Mouse (Mus musculus) intestine, embryonic 15.5 days (tissue): ENCODE measurements around the gene Hmces. TPM values are rescaled to one million over a fixed set of nuclear protein-coding genes. Genes with fewer than 3 reads are reported as not detected.

ENCODE experiments used
- ATAC-seq: fragments of 200-750 bp; cut with Nextera tagmentation; 2 replicates; pipeline ENCODE4 v1.8.0; 2017; ENCODE audit warnings: moderate TSS enrichment, moderate library complexity
- H3K27ac ChIP-seq: fragments of 300-500 bp; sonication (generic); 2 replicates; pipeline ENCODE4 v1.5.1; 2015; ENCODE audit warnings: mild to moderate bottlenecking, inconsistent platforms
- H3K27me3 ChIP-seq: fragments of 300-500 bp; sonication (generic); replicated peaks from 2 replicates; pipeline ENCODE4 v1.6.1; 2015; ENCODE audit warnings: inconsistent platforms
- H3K36me3 ChIP-seq: fragments of 300-500 bp; sonication (generic); 2 replicates; pipeline ENCODE4 v1.6.1; 2015; ENCODE audit warnings: inconsistent platforms
- H3K4me1 ChIP-seq: fragments of 300-500 bp; sonication (generic); replicated peaks from 2 replicates; pipeline ENCODE4 v1.6.1; 2015; ENCODE audit warnings: inconsistent platforms
- H3K4me2 ChIP-seq: fragments of 300-500 bp; sonication (generic); replicated peaks from 2 replicates; pipeline ENCODE4 v1.6.1; 2015; ENCODE audit warnings: mild to moderate bottlenecking, inconsistent platforms
- H3K4me3 ChIP-seq: fragments of 300-500 bp; sonication (generic); replicated peaks from 2 replicates; pipeline ENCODE4 v1.5.1; 2015; ENCODE audit warnings: inconsistent platforms
- H3K9ac ChIP-seq: fragments of 300-500 bp; sonication (generic); 2 replicates; pipeline ENCODE4 v1.6.1; 2015; ENCODE audit warnings: inconsistent platforms
- H3K9me3 ChIP-seq: fragments of 300-500 bp; sonication (generic); 2 replicates; pipeline ENCODE4 v1.6.1; 2016; ENCODE audit warnings: inconsistent platforms
- WGBS: fragments of 180-500 bp; shearing (Covaris S2); methylation state at CpG from one replicate; pipeline ENCODE4 v1.1.7; 2015; 5-methylcytosine and 5-hydroxymethylcytosine counted together
- polyA plus RNA-seq: library from polyadenylated mRNA; unstranded; fragments of >200 nt; fragmentation: Nextera tagmentation; extraction: Ambion mirVana; gene quantifications from 2 replicates; pipeline ENCODE4 v1.2.1, GENCODE M21; 2015

Gene Hmces
- polyA plus RNA-seq, 1 experiment from 2014 or later: 41.0 TPM

DNA sequence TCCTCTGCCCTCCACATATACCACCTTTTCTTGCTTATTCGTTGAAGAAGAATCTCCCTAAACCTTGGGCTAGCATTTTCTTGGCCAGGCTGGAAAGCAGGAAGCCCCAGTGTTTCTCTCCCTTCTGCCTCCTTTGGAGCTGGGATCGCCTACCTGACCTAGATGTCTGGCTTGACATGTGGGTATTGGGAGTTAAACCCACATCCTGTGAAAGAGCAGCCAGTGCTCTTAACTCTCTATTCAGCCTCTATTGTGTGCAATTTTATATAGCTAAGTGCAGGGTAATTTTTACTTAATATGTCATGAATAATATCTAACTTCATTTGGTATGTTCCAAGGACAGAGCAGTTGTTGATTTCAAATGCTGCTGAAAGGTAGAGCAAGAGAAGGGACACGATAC is 34.1 kb upstream of the Hmces start:
- Histone ChIP-seq H3K4me1 (peaks cover 3% of the 10 kb centered on the region), H3K9ac (no peak overlapping the region), H3K27me3 (no peaks in the 10 kb centered on the region), H3K36me3 (no peaks in the 10 kb centered on the region), H3K9me3 (no peaks in the 10 kb centered on the region), H3K4me2 (no peak overlapping the region), H3K4me3 (no peak overlapping the region), H3K27ac (no peak overlapping the region)
- no peak for ATAC-seq
- 74% methylated on average over 3 of the region's 3 CpGs for WGBS

DNA sequence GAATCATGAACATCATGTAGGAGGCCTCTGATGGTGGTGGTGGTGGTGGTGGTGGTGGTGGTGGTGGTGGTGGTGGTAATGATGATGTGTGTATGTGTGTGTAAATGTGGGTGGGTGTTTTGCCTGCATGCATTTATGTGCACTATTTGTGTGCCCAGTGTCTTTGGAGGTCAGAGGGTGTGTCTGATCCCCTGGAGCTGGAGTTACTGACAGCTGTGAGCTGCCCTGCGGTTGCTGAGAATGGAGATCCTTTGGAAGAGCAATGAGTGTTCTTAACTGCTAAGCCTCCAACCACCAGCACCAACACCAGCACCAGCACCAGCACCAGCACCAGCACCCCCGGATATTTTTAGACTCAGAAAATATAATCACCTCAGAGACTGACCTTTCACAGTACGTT is 31.5 kb upstream of the Hmces start:
- 74% methylated on average over 3 of the region's 3 CpGs for WGBS
- Histone ChIP-seq H3K36me3 (no peaks in the 10 kb centered on the region), H3K27me3 (no peaks in the 10 kb centered on the region), H3K9ac (no peak overlapping the region), H3K9me3 (no peaks in the 10 kb centered on the region), H3K27ac (no peak overlapping the region), H3K4me3 (no peak overlapping the region), H3K4me1 (peaks cover 1% of the 10 kb centered on the region; the same call in 1 of the 2 replicates), H3K4me2 (no peak overlapping the region)
- ATAC-seq: no peak

DNA sequence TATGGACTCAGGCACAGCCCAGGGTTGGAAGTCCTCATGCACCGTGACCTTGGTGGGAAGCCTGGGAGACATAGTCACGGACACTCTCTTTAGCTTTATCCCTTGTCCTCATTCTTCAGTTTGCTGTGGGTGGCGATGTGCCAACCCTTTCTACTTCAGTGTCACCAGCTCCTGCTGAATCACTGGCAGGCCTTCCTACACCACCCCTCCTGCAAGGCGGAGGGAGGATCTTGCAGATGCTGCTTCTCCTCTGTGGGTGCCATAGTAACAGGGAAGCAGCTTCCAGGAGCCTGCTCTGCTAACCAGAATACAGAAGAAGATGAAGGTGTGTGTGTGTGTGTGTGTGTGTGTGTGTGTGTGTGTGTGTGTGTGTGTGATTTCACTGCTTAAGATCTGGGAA is 30.9 kb upstream of the Hmces start:
- peaks cover 5% of the 10 kb centered on the region; the same call in 1 of the 2 replicates for H3K4me1 ChIP-seq
- no peak overlapping the region for H3K4me3 ChIP-seq
- no peak for ATAC-seq
- WGBS: 70% methylated on average over 4 of the region's 4 CpGs
- no peaks in the 10 kb centered on the region for H3K36me3 ChIP-seq
- no peak overlapping the region for H3K27ac ChIP-seq
- no peak overlapping the region for H3K4me2 ChIP-seq
- no peaks in the 10 kb centered on the region for H3K9me3 ChIP-seq
- no peaks in the 10 kb centered on the region for H3K27me3 ChIP-seq
- no peak overlapping the region for H3K9ac ChIP-seq

DNA sequence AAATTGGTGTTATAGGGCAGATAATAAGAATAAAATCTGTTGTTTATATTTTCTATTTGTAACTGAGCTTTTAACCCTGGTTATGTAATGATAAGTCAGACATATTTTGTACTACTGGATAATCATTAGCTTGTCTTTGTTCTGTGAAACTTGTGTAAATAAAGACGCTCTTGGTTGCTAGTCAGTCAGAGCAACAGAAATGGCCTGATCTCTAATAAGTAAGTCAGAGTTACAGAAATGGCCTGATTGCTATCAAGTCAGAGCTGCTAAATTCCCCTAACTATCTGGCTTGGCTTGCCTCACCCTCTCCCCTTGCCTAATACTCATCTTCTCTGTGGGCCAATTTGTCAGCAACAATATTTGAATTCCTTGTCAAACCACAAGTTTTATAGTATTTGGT is 27.0 kb upstream of the Hmces start:
- WGBS: 53% methylated on average over 1 of the region's 1 CpGs
- H3K27ac ChIP-seq: no peak overlapping the region
- no peaks in the 10 kb centered on the region for H3K27me3 ChIP-seq
- no peak overlapping the region for H3K4me2 ChIP-seq
- H3K36me3 ChIP-seq: peaks cover 14% of the 10 kb centered on the region
- no peak overlapping the region for H3K4me3 ChIP-seq
- no peaks in the 10 kb centered on the region for H3K9me3 ChIP-seq
- no peak for ATAC-seq
- peaks cover 12% of the 10 kb centered on the region for H3K4me1 ChIP-seq
- no peak overlapping the region for H3K9ac ChIP-seq

DNA sequence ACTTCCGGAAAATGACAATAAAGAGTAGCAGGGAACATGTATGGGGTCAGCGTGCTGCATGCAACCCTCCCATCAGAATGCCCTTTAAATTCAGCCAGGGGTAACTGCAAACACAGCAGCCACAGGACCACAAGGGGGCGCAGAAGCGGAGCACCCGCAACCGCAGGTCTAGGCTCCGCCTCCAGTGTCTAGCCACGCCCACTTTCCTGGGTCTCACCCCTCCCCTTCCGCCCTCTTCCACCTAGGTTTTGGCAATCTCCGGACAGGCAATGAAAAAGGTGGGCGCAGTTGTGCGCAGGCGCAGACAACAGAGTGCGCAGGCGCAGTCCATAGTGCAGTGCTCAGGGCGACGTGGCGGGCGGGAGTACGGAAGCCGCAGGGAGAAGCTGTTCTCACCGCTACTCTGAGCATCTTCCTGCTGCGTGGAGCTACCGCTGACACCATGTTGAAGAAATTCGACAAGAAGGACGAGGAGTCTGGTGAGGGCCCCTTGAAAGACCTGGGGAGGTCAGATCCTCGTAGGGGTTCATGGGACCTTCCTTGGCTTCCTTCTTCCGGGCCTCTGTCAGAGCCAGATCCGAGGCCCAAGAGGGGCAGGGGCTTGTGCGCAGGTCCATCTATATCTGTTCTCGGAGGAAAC is 26.0 kb upstream of the Hmces start, which contains the start of gene Copg1:
Copg1 (plus strand) TSS at position 221 of the 640 bp plus-strand sequence.
- WGBS: under 1% methylated on average over 31 of the region's 31 CpGs
- Histone ChIP-seq H3K9me3 (no peaks in the 10 kb centered on the region), H3K4me2 (peak within 1 kb of the TSS; percentile 66), H3K4me3 (peak within 1 kb of the TSS; percentile 76), H3K36me3 (peaks cover 24% of the 10 kb centered on the region), H3K4me1 (peaks cover 12% of the 10 kb centered on the region), H3K9ac (peak within 1 kb of the TSS; percentile 87), H3K27me3 (no peaks in the 10 kb centered on the region), H3K27ac (peak within 1 kb of the TSS; percentile 89)
- peak; percentile 97 for ATAC-seq

DNA sequence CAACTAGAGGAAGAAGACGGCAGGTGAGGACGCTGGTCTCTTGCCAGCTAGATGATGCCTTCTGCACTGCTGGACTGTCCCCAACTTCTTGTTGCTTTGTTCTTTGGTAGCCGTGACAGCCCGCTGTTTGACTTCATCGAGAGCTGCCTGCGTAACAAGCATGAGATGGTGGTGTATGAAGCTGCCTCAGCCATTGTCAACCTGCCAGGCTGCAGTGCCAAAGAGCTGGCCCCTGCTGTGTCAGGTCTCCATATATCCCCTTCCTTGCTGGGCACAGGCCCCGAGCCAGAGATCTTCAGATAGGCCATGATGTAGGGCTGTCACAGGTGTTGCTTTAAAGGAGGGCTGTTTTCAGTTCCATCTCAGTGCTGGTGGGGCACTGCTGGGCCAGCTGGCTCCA is 19.8 kb upstream of the Hmces start:
- Histone ChIP-seq H3K4me2 (no peak overlapping the region), H3K4me3 (no peak overlapping the region), H3K36me3 (peaks cover 78% of the 10 kb centered on the region), H3K4me1 (peaks cover 1% of the 10 kb centered on the region), H3K9me3 (no peaks in the 10 kb centered on the region), H3K27ac (no peak overlapping the region), H3K9ac (no peak overlapping the region), H3K27me3 (no peaks in the 10 kb centered on the region)
- ATAC-seq: no peak
- 92% methylated on average over 7 of the region's 7 CpGs for WGBS

DNA sequence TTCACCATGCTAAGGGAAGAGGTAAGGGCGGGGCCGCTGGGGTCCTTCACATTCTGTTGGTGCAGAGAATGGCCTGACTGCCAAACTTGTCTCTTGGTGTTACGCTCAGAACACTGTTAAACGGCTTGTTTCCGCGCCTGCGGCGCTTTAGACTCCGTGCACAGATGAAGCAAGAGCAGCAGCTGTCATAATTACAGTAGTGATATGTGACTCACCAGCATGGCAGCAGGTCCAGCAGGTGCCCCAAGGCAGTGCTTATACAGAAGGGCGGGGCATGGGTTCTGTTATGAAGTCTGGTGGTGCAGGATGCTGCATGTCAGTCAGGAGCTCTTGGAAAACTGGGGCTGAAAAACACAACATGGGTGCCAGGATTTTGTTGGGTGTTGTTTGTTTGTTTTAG is 15.7 kb upstream of the Hmces start:
- Histone ChIP-seq H3K36me3 (peaks cover 76% of the 10 kb centered on the region), H3K4me3 (no peak overlapping the region), H3K27me3 (no peaks in the 10 kb centered on the region), H3K4me1 (no peaks in the 10 kb centered on the region), H3K9ac (no peak overlapping the region), H3K9me3 (no peaks in the 10 kb centered on the region), H3K27ac (no peak overlapping the region), H3K4me2 (no peak overlapping the region)
- 73% methylated on average over 10 of the region's 10 CpGs for WGBS
- peak; percentile 92 for ATAC-seq

DNA sequence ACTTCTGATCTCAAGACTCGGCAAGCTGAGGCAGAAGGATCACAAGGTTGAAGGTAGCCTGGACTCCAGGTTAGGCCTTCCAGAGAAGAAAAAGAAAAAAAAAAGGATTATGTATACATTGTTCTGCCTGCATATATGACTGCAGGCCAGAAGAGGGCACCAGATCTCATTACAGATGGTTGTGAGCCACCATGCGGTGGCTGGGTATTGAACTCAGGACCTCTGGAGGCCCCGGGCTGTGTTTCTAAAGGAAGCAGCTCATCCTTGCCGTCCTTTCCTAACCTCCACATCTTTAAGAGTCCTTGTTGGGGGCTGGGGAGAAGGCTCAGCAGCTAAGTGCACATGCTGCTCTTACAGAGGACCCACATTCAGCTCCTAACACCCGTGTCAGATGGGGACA is 7.1 kb upstream of the Hmces start:
- Histone ChIP-seq H3K4me3 (no peak overlapping the region), H3K9me3 (no peaks in the 10 kb centered on the region), H3K36me3 (peaks cover 64% of the 10 kb centered on the region), H3K9ac (no peak overlapping the region), H3K4me1 (no peaks in the 10 kb centered on the region), H3K27ac (no peak overlapping the region), H3K27me3 (no peaks in the 10 kb centered on the region), H3K4me2 (no peak overlapping the region)
- 79% methylated on average over 5 of the region's 5 CpGs for WGBS
- no peak for ATAC-seq

DNA sequence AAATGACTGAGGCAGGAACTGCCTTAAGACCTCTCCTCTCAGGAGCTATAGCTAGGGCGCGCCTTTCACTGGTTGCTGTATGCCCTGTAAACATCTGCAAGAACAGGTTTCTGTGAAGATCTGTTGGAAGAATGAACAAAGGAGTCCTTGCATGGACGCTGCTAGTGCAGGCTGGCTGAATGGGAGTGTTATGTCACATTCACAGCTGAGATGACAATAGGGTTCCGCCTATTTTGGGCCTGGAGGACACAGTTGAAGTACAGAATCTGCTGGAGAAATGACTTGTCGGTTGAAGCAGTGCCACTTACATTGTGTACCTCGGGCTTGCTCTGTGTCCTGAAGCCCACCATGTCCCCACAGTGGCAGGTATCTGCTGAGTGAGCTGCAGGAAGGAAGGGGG is 4.6 kb upstream of the Hmces start:
- no peaks in the 10 kb centered on the region for H3K9me3 ChIP-seq
- H3K4me3 ChIP-seq: no peak overlapping the region
- H3K9ac ChIP-seq: no peak overlapping the region
- no peaks in the 10 kb centered on the region for H3K27me3 ChIP-seq
- no peaks in the 10 kb centered on the region; the same call in 1 of the 2 replicates for H3K4me1 ChIP-seq
- H3K36me3 ChIP-seq: peaks cover 52% of the 10 kb centered on the region
- H3K27ac ChIP-seq: no peak overlapping the region
- no peak overlapping the region for H3K4me2 ChIP-seq
- ATAC-seq: no peak
- WGBS: 85% methylated on average over 6 of the region's 6 CpGs

DNA sequence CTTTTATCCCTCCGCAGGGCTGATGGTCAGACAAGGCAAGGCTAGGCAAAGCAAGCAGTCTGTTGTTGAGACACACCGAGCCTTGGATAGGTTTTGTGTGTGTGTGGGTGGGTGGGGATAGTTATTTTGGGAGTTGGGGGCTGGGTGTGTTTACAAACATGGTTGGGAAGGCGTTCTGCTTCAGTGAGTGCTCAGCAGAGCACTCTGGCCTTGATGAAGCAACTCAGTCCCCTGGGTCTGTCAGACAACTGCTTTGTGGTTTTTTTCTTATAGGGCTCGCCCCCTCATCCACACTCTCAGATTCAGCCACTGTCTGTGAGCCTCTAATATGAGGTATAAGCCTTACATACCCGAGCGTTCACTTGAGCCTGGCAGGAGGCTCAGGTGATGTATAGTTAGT is 2.2 kb upstream of the Hmces start:
- H3K27ac ChIP-seq: no peak overlapping the region
- peaks cover 33% of the 10 kb centered on the region for H3K36me3 ChIP-seq
- no peaks in the 10 kb centered on the region for H3K9me3 ChIP-seq
- no peak for ATAC-seq
- no peak overlapping the region for H3K4me3 ChIP-seq
- peaks cover 11% of the 10 kb centered on the region for H3K4me1 ChIP-seq
- no peak overlapping the region for H3K4me2 ChIP-seq
- WGBS: 79% methylated on average over 6 of the region's 6 CpGs
- no peaks in the 10 kb centered on the region for H3K27me3 ChIP-seq
- no peak overlapping the region for H3K9ac ChIP-seq

DNA sequence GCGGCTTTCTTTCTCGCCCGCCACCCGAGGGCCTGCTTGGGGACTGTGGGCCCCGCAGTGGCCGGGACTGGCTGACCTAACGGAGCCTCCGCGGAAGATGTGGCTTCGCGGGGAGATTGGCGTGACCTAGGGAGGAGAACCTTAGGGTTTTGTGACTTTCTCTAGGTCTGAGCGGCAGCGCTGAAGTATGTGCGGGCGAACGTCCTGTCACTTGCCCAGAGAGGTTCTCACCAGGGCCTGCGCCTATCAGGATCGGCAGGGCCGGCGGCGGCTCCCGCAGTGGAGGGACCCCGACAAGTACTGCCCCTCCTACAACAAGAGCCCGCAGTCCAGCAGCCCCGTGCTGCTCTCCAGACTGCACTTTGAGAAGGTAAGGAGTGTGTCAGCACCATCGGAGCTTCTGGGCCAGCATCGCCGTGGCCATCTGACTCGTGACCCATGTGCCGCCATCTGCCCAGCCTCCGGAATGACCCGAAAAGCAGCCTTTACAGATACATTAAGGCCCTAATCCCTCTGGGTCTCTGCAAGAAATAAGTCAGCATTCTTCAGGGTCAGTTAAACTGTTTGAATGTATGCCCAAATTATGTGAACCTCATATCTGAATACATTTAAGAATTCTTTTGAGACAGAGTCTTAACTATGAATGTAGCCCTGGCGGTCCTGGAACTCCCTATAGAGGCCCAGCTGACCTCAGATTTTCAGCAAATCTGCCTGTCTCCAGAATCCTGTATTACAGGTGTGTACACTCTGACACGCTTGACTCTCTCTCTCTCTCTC is 779 bp downstream of the Hmces start:
- no peaks in the 10 kb centered on the region for H3K27me3 ChIP-seq
- peak overlapping the region; percentile 93 for H3K4me2 ChIP-seq
- peaks cover 25% of the 10 kb centered on the region for H3K36me3 ChIP-seq
- H3K9ac ChIP-seq: peak overlapping the region; percentile 82
- peak overlapping the region; percentile 80 for H3K4me3 ChIP-seq
- peak overlapping the region; percentile 85 for H3K27ac ChIP-seq
- no peaks in the 10 kb centered on the region for H3K9me3 ChIP-seq
- H3K4me1 ChIP-seq: peaks cover 11% of the 10 kb centered on the region
- peak; percentile 62 for ATAC-seq
- 4% methylated on average over 35 of the region's 35 CpGs for WGBS

DNA sequence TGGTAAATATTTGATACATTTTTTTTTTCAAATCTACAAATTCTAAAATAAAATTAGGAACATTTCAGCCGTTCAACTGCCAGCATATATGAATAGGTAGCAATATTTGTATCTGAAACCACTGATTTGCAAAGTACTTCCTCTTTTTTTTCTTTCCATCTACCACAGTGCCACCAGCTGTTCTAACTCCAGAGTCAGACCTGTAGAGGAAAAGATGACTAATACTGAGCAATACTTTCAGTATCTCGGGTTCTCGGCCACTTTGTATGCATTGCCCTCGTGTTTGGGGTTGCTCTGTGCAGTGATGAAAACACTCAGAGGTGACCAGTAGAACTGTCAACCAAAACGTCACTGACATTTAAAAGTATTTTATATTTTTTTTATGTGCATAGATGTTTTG is 2.2 kb downstream of the Hmces start:
- ATAC-seq: no peak
- WGBS: 71% methylated on average over 5 of the region's 5 CpGs
- Histone ChIP-seq H3K4me2 (no peak overlapping the region), H3K4me3 (no peak overlapping the region), H3K9ac (no peak overlapping the region), H3K9me3 (no peaks in the 10 kb centered on the region), H3K36me3 (peaks cover 22% of the 10 kb centered on the region), H3K27me3 (no peaks in the 10 kb centered on the region), H3K27ac (no peak overlapping the region), H3K4me1 (peaks cover 11% of the 10 kb centered on the region)

DNA sequence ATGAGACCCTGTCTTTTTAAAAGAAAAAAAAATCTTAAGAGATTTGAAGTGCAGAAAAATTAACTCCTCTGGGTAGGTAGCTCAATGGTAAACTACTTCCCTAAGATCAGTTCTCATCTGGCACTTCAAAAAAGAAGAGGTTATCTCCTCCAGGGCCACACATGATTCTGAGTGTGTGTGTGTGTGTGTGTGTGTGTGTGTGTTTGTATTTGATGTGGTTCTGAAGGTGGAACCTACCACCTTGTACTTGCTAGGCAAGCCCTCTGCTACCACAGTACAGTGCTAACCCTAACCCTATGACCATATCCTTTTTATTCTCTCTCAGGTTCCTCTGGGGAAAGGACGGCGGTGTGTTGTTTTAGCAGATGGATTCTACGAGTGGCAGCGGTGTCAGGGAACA is 7.5 kb downstream of the Hmces start:
- H3K9ac ChIP-seq: no peak overlapping the region
- no peaks in the 10 kb centered on the region for H3K9me3 ChIP-seq
- no peak for ATAC-seq
- H3K27me3 ChIP-seq: no peaks in the 10 kb centered on the region
- H3K36me3 ChIP-seq: peaks cover 19% of the 10 kb centered on the region
- no peak overlapping the region for H3K27ac ChIP-seq
- H3K4me2 ChIP-seq: no peak overlapping the region
- H3K4me1 ChIP-seq: no peaks in the 10 kb centered on the region
- no peak overlapping the region for H3K4me3 ChIP-seq
- 86% methylated on average over 4 of the region's 4 CpGs for WGBS
